Mouse (Mus musculus): ENCODE measurements around the gene Nlrp1a.

Gene Nlrp1a

GRCm38 (mm10) chr11:71144661-71145060, at the start of gene Nlrp1a:
Gene Nlrp1a, minus strand, starts transcription at chr11:71144704.
- no peak for DNase-seq (ENCODE audit: low spot score)

- no peak for DNase-seq (ENCODE audit: low spot score)
These were observed 25.1 kb upstream of the Nlrp1a start for GRCm38 (mm10) chr11:71169633-71170032.

- no peak for DNase-seq (ENCODE audit: low spot score)
These were observed 19.6 kb upstream of the Nlrp1a start for GRCm38 (mm10) chr11:71164139-71164538.

- DNase-seq (ENCODE audit: low spot score): no peak
These were observed 15.1 kb upstream of the Nlrp1a start for GRCm38 (mm10) chr11:71159439-71160136.

GRCm38 (mm10) chr11:71155272-71155671, 10.8 kb upstream of the Nlrp1a start:
- DNase-seq (ENCODE audit: low spot score): no peak

GRCm38 (mm10) chr11:71142031-71142430, 2.5 kb downstream of the Nlrp1a start:
- DNase-seq (ENCODE audit: low spot score): no peak

- no peak for DNase-seq (ENCODE audit: low spot score)
These were observed 37.4 kb downstream of the Nlrp1a start for GRCm38 (mm10) chr11:71107128-71107527.

GRCm38 (mm10) chr11:71106261-71107021, 38.1 kb downstream of the Nlrp1a start:
- no peak for DNase-seq (ENCODE audit: low spot score)

- DNase-seq (ENCODE audit: low spot score): no peak
These were observed 40.6 kb downstream of the Nlrp1a start for GRCm38 (mm10) chr11:71103931-71104330.

GRCm38 (mm10) chr11:71076342-71076741, 68.2 kb downstream of the Nlrp1a start:
- DNase-seq (ENCODE audit: low spot score): no peak

GRCm38 (mm10) chr11:71052554-71052953, 92.0 kb downstream of the Nlrp1a start:
- DNase-seq (ENCODE audit: low spot score): no peak
